Mouse (Mus musculus): Measurements from ENCODE around the gene Gmds.

Gene Gmds

GRCm38 (mm10) chr13:32338513-32339365 lies at the start of gene Gmds:
Gmds (minus strand) TSS chr13:32338740.
- DNase-seq, result peak; percentile 96 to 98

GRCm38 (mm10) chr13:32385421-32386092 lies 47.0 kb upstream of the Gmds start:
- no peak for DNase-seq

DNA sequence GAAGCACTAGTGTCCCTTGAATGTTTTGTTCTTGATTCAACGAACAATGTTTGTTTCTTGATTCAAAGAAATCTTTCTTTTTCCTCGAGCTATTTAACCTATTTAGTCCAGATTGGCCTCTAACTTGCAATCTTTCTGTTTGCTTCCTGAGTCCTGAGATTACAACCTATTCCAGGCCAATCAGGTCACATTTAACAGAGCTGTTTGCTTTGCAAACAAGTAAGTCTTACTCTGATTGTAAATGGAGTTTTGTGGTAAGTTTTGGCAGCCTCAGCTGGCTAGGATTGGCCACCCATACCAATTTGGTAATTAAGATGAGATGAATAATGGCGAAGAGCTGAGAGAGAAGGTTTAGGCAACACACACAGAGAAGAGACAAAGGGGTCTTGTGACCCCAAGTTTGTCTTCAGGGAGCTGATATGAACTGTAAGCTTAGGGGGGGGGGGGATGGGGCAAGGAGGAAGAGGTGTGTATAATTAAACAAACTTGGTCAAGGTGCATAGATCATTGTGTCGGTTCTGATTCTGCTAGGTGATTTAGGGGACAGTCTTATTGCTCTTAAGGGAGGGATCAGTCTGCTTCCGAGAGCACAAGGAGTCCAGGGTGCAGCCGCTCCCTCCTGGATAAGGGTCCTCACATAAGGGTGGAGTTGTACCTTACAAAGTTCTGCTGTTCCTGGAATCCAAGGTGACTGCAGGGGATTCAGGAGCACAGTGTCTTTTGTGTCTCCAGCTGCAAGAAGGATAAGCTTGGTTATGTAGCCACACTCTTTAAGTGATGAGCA lies 43.9 kb upstream of the Gmds start:
- DNase-seq, result no peak

GRCm38 (mm10) chr13:32378634-32379033 lies 40.1 kb upstream of the Gmds start:
- no peak for DNase-seq

GRCm38 (mm10) chr13:32372531-32372883 lies 34.0 kb upstream of the Gmds start:
- no peak for DNase-seq

DNA sequence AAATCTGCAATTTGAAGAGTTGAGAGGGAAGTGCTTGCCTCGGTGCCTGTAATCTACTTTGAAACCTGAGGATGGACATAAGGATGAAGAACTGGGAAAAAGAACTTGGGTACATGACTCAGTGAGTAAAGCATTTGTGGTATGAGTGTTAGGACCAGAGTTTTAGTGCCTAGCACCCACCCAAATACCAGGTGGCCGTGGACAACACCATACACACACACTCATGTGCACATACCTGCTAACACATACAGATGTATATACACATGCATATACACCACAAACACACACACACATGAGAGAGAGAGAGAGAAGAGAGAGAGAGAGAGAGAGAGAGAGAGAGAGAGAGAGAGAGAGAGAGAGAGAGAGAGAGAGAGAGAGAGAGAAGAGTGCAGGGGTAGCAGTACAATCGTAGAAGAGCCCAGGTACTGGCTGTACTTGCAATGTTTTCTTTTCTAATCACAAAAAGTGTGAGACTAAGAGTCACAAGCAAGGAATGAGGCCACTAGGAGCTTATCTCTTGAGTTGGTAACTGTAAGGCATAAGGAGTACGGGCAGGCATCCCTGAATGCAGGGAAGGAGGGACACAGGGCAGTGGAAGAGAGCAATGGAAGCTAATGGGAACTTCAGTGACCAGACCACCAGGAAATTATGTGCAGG lies 33.5 kb upstream of the Gmds start:
- DNase-seq, result no peak

- no peak for DNase-seq
Observed at GRCm38 (mm10) chr13:32370751-32371150, 32.2 kb upstream of the Gmds start.

DNA sequence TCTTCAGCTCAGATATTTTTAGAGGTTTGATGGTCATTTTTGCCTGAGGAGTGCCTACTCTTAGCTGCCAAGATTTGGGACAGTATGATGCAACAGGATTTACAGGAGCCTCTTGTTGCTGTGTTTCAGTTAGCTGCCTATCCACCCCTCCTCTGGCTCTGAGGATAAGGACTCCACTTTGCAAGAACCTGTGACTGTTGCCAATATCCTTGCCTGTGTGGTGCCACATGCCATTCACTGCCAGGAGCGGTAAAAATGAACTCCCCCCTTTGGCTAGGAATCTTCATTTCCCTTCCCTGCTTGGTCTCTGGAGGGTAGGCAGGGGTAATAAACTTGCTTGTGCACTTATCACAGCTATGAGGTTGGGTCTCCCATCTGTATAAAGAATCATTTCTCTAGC lies 31.6 kb upstream of the Gmds start:
- DNase-seq, result no peak

GRCm38 (mm10) chr13:32337735-32338512 lies 616 bp downstream of the Gmds start:
- DNase-seq, result no peak

- no peak for DNase-seq
Observed at GRCm38 (mm10) chr13:32318309-32318708, 20.2 kb downstream of the Gmds start.

DNA sequence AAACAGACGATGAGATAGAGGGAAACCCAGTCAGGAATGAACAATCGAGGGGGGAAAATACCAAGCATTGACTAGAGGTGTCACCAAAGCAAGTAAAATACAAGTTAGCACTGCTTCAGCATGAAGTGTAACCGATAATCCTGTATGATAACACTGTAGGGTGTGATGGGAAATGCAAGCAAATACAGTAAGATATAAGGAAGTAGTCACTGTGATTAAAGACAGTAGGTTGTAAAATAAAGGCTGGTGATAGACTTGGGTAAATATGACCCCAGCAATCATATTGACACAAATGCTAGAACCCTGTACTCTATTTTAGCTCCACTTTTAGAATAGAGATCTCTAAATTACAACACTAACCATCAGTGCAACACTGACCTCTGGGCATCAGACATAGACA lies 21.2 kb downstream of the Gmds start:
- no peak for DNase-seq

DNA sequence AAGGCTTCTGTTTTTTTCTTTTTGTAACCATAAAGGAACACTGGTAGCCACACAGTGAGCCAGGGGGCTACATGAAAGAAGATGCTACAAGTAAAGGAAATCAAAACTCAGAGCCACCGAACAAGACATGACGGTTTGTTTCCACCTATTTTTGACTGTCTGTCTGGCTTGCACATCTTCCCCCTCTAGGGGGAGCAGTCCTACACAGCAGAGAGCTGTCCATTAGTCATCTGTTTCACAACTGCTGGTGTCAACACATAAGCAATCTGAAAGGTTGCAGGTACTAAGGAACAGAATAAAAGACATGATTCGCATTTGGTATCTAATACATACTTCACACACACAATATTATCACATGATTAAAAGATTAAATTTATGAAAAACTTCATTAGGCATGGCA lies 25.9 kb downstream of the Gmds start:
- DNase-seq, result peak; percentile 40 to 49

- no peak for DNase-seq
Observed at GRCm38 (mm10) chr13:32311476-32311875, 27.1 kb downstream of the Gmds start.

DNA sequence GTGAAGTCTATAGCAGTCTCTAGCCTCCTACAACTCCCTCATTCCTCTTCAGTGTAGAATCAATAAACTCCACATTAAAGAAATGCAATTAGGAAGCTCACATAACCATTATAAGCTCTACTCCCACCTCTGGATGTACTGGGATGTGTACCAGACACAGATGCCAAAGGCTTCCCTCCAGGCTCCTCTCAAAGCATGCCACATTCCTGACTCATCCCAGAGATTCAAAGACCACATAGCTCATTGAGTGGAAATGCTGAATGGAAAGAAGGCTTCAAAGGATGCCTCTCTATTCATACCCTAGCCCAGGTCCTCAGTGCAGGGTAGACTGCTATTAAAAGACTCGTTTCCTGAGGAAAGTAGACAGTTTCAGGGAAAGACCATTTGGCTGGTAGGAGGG lies 40.1 kb downstream of the Gmds start:
- no peak for DNase-seq

- peak; percentile 10 to 19 for DNase-seq
Observed at GRCm38 (mm10) chr13:32297398-32297797, 41.1 kb downstream of the Gmds start.

DNA sequence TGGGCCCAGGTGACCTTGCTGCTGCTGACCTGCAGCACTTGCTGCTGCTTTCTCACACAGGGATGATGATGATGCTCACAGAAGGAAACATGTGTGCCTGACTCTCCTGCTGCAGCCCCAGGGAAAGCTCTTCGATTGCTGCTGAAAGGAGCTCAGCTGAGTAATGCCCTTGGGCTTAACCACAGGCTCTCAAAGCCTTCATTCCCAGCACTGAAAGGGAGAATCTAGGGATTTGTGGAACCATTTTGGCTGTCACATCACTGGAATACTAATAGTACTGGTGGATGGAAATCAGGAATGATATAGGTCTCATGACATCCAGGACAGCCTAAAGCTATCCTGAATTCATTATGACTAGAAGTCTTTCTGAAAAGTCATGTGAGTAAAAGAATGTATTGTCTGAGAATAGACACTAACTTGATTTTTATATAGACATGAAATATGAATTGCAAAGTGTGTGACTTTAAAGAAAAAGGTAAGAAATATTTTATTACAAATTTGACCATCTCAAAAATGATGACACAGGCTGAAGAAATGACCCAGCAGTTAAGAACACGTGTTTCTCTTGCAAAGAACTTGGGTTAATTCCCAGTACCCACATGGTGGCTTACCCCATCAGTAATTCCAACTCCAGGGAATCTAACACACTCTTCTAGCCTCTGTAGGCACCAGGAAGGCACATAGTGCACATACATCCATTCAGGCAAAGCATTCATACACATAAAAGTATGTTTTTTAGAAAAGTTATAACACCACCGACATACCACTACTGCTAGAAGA lies 43.9 kb downstream of the Gmds start:
- DNase-seq, result no peak

GRCm38 (mm10) chr13:32272937-32273496 lies 65.5 kb downstream of the Gmds start:
- DNase-seq, result no peak

DNA sequence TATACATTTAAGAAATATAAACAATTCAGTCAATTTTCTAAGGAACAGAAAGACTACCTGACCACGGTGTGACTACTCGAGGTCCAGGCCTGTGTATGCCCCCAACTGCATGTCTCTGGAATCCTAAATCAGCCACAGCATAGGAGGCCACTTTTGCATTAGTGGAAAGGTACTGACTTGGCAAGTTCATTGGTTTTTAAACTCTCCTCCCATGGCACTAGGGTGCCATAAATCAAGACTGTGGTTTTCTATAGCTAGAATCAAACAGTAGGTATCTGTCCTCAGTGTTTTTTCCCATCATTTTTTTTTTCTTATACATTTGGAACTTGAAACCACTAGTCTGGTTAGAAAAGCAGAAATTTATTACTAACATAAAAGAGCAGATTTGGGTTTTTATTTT lies 68.8 kb downstream of the Gmds start:
- no peak for DNase-seq

GRCm38 (mm10) chr13:32269261-32269660 lies 69.3 kb downstream of the Gmds start:
- no peak for DNase-seq

- no peak for DNase-seq
Observed at GRCm38 (mm10) chr13:32268284-32268683, 70.3 kb downstream of the Gmds start.

DNA sequence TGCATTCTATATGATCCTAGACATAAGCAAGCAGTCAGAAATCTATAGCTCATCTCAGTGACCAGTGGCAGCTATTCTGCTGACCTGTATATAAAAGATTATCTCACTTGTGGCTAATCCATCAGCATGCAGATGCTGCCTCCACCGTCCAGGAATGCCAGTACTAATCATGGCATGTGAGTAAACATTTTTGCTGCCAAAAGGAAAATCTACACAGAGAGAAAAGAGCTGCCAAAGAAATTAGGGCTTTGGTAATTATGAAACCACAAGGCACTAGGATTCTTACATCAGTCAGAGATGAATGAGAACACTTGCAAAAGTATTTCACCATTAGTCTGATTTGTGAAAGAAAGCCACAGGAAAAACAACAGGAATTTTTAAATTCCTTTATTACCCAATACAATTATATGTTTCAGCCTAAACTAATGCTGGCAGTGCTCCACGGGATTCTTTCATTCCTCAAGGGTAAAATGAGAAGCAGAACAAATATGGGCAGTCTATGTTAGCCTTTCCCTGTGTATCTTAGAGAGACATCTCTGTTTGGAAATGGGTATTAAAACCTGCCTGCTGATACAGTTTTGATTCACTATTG lies 71.3 kb downstream of the Gmds start:
- DNase-seq, result no peak
